Mouse (Mus musculus) CH12.LX (cell line): ENCODE results near the gene F2r. TPM values are rescaled to one million over a fixed set of nuclear protein-coding genes. Genes with fewer than 3 reads are reported as not detected.

ENCODE experiments used
- DNase-seq: peaks from one replicate; pipeline ENCODE4 v3.0.0-alpha.2; 2013; ENCODE audit errors: extremely low read depth
- H3K27ac ChIP-seq: 2 replicates; pipeline ENCODE4 v1.5.1; 2012; ENCODE audit warnings: low read depth, mild to moderate bottlenecking, control low read depth, moderate library complexity; ENCODE audit not compliant: insufficient read depth
- H3K27me3 ChIP-seq: replicated peaks from 2 replicates; pipeline ENCODE3; 2012; ENCODE audit warnings: inconsistent platforms
- H3K36me3 ChIP-seq, 2 experiments: replicated peaks in 1 of 2; 2 replicates each; pipeline versions ENCODE3 to v1.6.1; 2012; ENCODE audit warnings: inconsistent platforms in 1 of 2, low read length in 1 of 2, mild to moderate bottlenecking in 1 of 2, mixed read lengths in 1 of 2, moderate library complexity in 1 of 2; ENCODE audit not compliant: control insufficient read depth in 1 of 2, insufficient read depth in 1 of 2
- H3K4me1 ChIP-seq, 2 experiments: 2 replicates each; pipeline ENCODE4 v1.6.1; 2012; ENCODE audit warnings: inconsistent platforms in 1 of 2, moderate library complexity in 1 of 2; ENCODE audit not compliant: insufficient read depth in 2 of 2, control insufficient read depth in 1 of 2
- H3K4me2 ChIP-seq: 2 replicates; pipeline ENCODE4 v1.6.1; 2012; ENCODE audit warnings: low read depth, mild to moderate bottlenecking, control low read depth; ENCODE audit not compliant: poor library complexity, insufficient read depth, severe bottlenecking
- H3K4me3 ChIP-seq, 3 experiments: fragments of 150-350 bp in 1 of 3; sonication (generic) in 1 of 3; replicated peaks in 1 of 3; 2 replicates each; pipeline versions ENCODE3 to v1.5.1; 2011 to 2012; ENCODE audit warnings: low read depth in 2 of 3, low read length in 2 of 3, mild to moderate bottlenecking in 2 of 3, moderate library complexity in 2 of 3, control low read depth in 1 of 3, improper control_type of control experiment in 1 of 3, inconsistent platforms in 1 of 3, mixed read lengths in 1 of 3; ENCODE audit not compliant: poor library complexity in 1 of 3
- H3K79me2 ChIP-seq: replicated peaks from 2 replicates; pipeline ENCODE4 v1.6.1; 2012; ENCODE audit warnings: mild to moderate bottlenecking, moderate library complexity; ENCODE audit not compliant: control insufficient read depth, poor library complexity, insufficient read depth, severe bottlenecking; ENCODE audit errors: extremely low read depth
- H3K9ac ChIP-seq: 2 replicates; pipeline ENCODE4 v1.6.1; 2012; ENCODE audit warnings: low read depth, mild to moderate bottlenecking, control low read depth, moderate library complexity; ENCODE audit not compliant: insufficient read depth
- H3K9me3 ChIP-seq: replicated peaks from 2 replicates; pipeline ENCODE3; 2012; ENCODE audit warnings: low read length, inconsistent platforms, mixed read lengths
- CHD2 ChIP-seq: IDR thresholded peaks from 2 replicates; pipeline ENCODE4 v1.6.1; 2011; ENCODE audit warnings: low read length, improper control_type of control experiment
- E2F4 ChIP-seq: IDR thresholded peaks from 2 replicates; pipeline ENCODE4 v1.6.1; 2011; ENCODE audit warnings: low read depth, low read length, improper control_type of control experiment; ENCODE audit not compliant: insufficient replicate concordance
- ELF1 ChIP-seq: IDR thresholded peaks from 2 replicates; pipeline ENCODE4 v1.6.1; 2014; ENCODE audit warnings: low read depth, mild to moderate bottlenecking, inconsistent platforms, low read length, improper control_type of control experiment
- EP300 ChIP-seq: IDR thresholded peaks from 2 replicates; pipeline ENCODE4 v1.6.1; 2011; ENCODE audit warnings: low read length, improper control_type of control experiment
- ETS1 ChIP-seq: conservative IDR thresholded peaks from 2 replicates; pipeline ENCODE4 v1.6.1; 2012; ENCODE audit warnings: low read depth, mild to moderate bottlenecking, inconsistent platforms, low read length, improper control_type of control experiment, moderate library complexity
- GABPA ChIP-seq: IDR thresholded peaks from 2 replicates; pipeline ENCODE4 v1.6.1; 2012; ENCODE audit warnings: low read depth, low read length, improper control_type of control experiment, inconsistent platforms; ENCODE audit not compliant: insufficient replicate concordance
- HCFC1 ChIP-seq: IDR thresholded peaks from 2 replicates; pipeline ENCODE4 v1.6.1; 2012; ENCODE audit warnings: low read depth, mild to moderate bottlenecking, inconsistent platforms, low read length, improper control_type of control experiment
- KAT2A ChIP-seq: IDR thresholded peaks from 2 replicates; pipeline ENCODE4 v1.6.1; 2012; ENCODE audit warnings: low read length, improper control_type of control experiment, inconsistent platforms; ENCODE audit not compliant: insufficient replicate concordance
- MAFK ChIP-seq: IDR thresholded peaks from 2 replicates; pipeline ENCODE4 v1.6.1; 2011; ENCODE audit warnings: low read length, improper control_type of control experiment; ENCODE audit not compliant: insufficient replicate concordance
- MAX ChIP-seq: IDR thresholded peaks from 2 replicates; pipeline ENCODE4 v1.6.1; 2011; ENCODE audit warnings: low read length, improper control_type of control experiment
- POLR2A ChIP-seq: IDR thresholded peaks from 2 replicates; pipeline ENCODE4 v1.6.1; 2011; ENCODE audit warnings: low read depth, mild to moderate bottlenecking, improper control_type of control experiment, low read length
- RAD21 ChIP-seq: IDR thresholded peaks from 2 replicates; pipeline ENCODE4 v1.6.1; 2011; ENCODE audit warnings: low read depth, mild to moderate bottlenecking, low read length, improper control_type of control experiment, moderate library complexity
- RCOR1 ChIP-seq: conservative IDR thresholded peaks from 2 replicates; pipeline ENCODE4 v1.6.1; 2012; ENCODE audit warnings: low read depth, mild to moderate bottlenecking, inconsistent platforms, low read length, improper control_type of control experiment
- SIN3A ChIP-seq: IDR thresholded peaks from 2 replicates; pipeline ENCODE4 v1.6.1; 2012; ENCODE audit warnings: low read length, improper control_type of control experiment, inconsistent platforms
- SMC3 ChIP-seq: IDR thresholded peaks from 2 replicates; pipeline ENCODE4 v1.6.1; 2011; ENCODE audit warnings: low read depth, low read length, improper control_type of control experiment
- TCF12 ChIP-seq: IDR thresholded peaks from 2 replicates; pipeline ENCODE4 v1.6.1; 2014; ENCODE audit warnings: low read depth, mild to moderate bottlenecking, inconsistent platforms, low read length, improper control_type of control experiment
- UBTF ChIP-seq: IDR thresholded peaks from 2 replicates; pipeline ENCODE4 v1.6.1; 2012; ENCODE audit warnings: low read depth, mild to moderate bottlenecking, inconsistent platforms, low read length, improper control_type of control experiment, moderate library complexity
- ZNF384 ChIP-seq: IDR thresholded peaks from 2 replicates; pipeline ENCODE4 v1.6.1; 2012; ENCODE audit warnings: low read depth, low read length, improper control_type of control experiment, inconsistent platforms
- dilution Hi-C: fragments of 300-500 bp; cut with MboI; formaldehyde crosslinking; loops from 2 replicates; pipeline ENCODE4 v1.14.3; 2020; ENCODE audit warnings: low sequenced_read_pairs; ENCODE audit not compliant: extremely low pct_unique_long_range_greater_than_20kb, extremely low pct_ligation_motif_present
- in situ Hi-C: fragments of 300-500 bp; cut with MboI; formaldehyde crosslinking; loops from 3 replicates; pipeline ENCODE4 v1.14.3; 2019; ENCODE audit warnings: low sequenced_read_pairs, low pct_ligation_motif_present, low pct_unique_long_range_greater_than_20kb, mixed read lengths
- polyA plus RNA-seq: library from polyadenylated mRNA; unstranded; fragments of >175 nt; gene quantifications from 2 replicates; pipeline ENCODE4 v1.2.1, GENCODE M21; 2012; ENCODE audit warnings: low read depth; ENCODE audit not compliant: insufficient read length
- total RNA-seq, 2 experiments: library from RNA; depleted of rRNA; stranded (reverse); fragments of 300-350 nt in 1 of 2; fragments of >200 nt in 1 of 2; gene quantifications; 2 replicates each; pipeline ENCODE4 v1.2.3; 2012 to 2014

Gene F2r
- total and polyA plus RNA-seq, 3 experiments = 0.17 to 0.30 (median 0.28) TPM

- no peak for DNase-seq
- H3K9me3 ChIP-seq = no peaks in the 10 kb centered on the region
- H3K27ac ChIP-seq = no peak overlapping the region
- no peak overlapping the region for H3K9ac ChIP-seq
- no peaks in the 10 kb centered on the region for H3K79me2 ChIP-seq
- H3K4me3 ChIP-seq = no peak overlapping the region
- in situ Hi-C loops (no loop called here), dilution Hi-C loops (no loop called here)
- H3K4me1 ChIP-seq = peaks cover 0 to 8% of the 10 kb centered on the region in 2 experiments; a peak in 3 of 4 replicates
- no peak overlapping the region for H3K4me2 ChIP-seq
- no peaks in the 10 kb centered on the region for H3K36me3 ChIP-seq
- peaks cover 6% of the 10 kb centered on the region for H3K27me3 ChIP-seq
- TF ChIP-seq TCF12 (no peak), HCFC1 (no peak), POLR2A (no peak), SMC3 (no peak), ZNF384 (no peak), GABPA (no peak), KAT2A (no peak), MAX (no peak), MAFK (no peak)
These were observed 20.7 kb downstream of the F2r start for GRCm38 (mm10) chr13:95597578-95597977.

GRCm38 (mm10) chr13:95596689-95597088 lies 21.6 kb downstream of the F2r start:
- DNase-seq = no peak
- peaks cover 0 to 12% of the 10 kb centered on the region in 2 experiments; a peak in 3 of 4 replicates for H3K4me1 ChIP-seq
- H3K27ac ChIP-seq = no peak overlapping the region
- no peak overlapping the region for H3K9ac ChIP-seq
- in situ Hi-C loops = no loop called here
- H3K27me3 ChIP-seq = peaks cover 5% of the 10 kb centered on the region
- H3K9me3 ChIP-seq = no peaks in the 10 kb centered on the region
- TF ChIP-seq ELF1 (no peak), SIN3A (no peak), RAD21 (no peak), ZNF384 (no peak), CHD2 (no peak), ETS1 (no peak), UBTF (no peak), RCOR1 (no peak), SMC3 (no peak), E2F4 (no peak), KAT2A (no peak), EP300 (no peak)
- TF ChIP-seq, all 38 proteins: peak for 0
- Histone ChIP-seq H3K4me2 (no peak overlapping the region), H3K79me2 (no peaks in the 10 kb centered on the region), H3K4me3 (no peak overlapping the region), H3K36me3 (no peaks in the 10 kb centered on the region)
- dilution Hi-C loops = no loop called here
